Mouse (Mus musculus): ENCODE results near the gene Prdm1. TPM values are rescaled to one million over a fixed set of nuclear protein-coding genes. Genes with fewer than 3 reads are reported as not detected.

Gene Prdm1
- polyA plus RNA-seq, 1 experiment = 15.3 TPM

- TF ChIP-seq EP300 (IDR thresholded peaks at IDR 0.05; ENCODE audit: insufficient read depth, low read depth, low read length) = no peak
- TF ChIP-seq POLR2A (IDR thresholded peaks at IDR 0.05; ENCODE audit: insufficient read depth, low read length) = no peak
- TF ChIP-seq CTCF (IDR thresholded peaks at IDR 0.05; ENCODE audit: low read depth, low read length) = no peak
- peaks cover 3% of the 10 kb centered on the region for H3K4me1 ChIP-seq (ENCODE audit: control insufficient read depth, insufficient read depth, low read length)
- H3K9me3 ChIP-seq (replicated peaks; ENCODE audit: control insufficient read depth, insufficient read depth, low read length, poor library complexity, severe bottlenecking) = no peaks in the 10 kb centered on the region
- H3K27me3 ChIP-seq (ENCODE audit: control insufficient read depth, insufficient read depth, low read length, poor library complexity, severe bottlenecking) = no peaks in the 10 kb centered on the region
- H3K4me3 ChIP-seq (ENCODE audit: low read depth, low read length) = no peak overlapping the region
- H3K9ac ChIP-seq (ENCODE audit: low read depth, poor library complexity, severe bottlenecking) = no peak overlapping the region
- H3K27ac ChIP-seq (ENCODE audit: insufficient read depth, low read length) = no peak overlapping the region
- H3K36me3 ChIP-seq (ENCODE audit: control insufficient read depth, insufficient read depth, low read length, poor library complexity, severe bottlenecking) = no peaks in the 10 kb centered on the region
Measured at GRCm38 (mm10) chr10:44464563-44464962, 63.7 kb downstream of the Prdm1 start.

GRCm38 (mm10) chr10:44463856-44464255 lies 64.4 kb downstream of the Prdm1 start:
- Histone ChIP-seq H3K4me1 (ENCODE audit: control insufficient read depth, insufficient read depth, low read length) (peaks cover 3% of the 10 kb centered on the region), H3K4me3 (ENCODE audit: low read depth, low read length) (no peak overlapping the region), H3K9ac (ENCODE audit: low read depth, poor library complexity, severe bottlenecking) (no peak overlapping the region), H3K9me3 (replicated peaks; ENCODE audit: control insufficient read depth, insufficient read depth, low read length, poor library complexity, severe bottlenecking) (no peaks in the 10 kb centered on the region), H3K27me3 (ENCODE audit: control insufficient read depth, insufficient read depth, low read length, poor library complexity, severe bottlenecking) (no peaks in the 10 kb centered on the region), H3K27ac (ENCODE audit: insufficient read depth, low read length) (no peak overlapping the region), H3K36me3 (ENCODE audit: control insufficient read depth, insufficient read depth, low read length, poor library complexity, severe bottlenecking) (no peaks in the 10 kb centered on the region)
- TF ChIP-seq EP300 (IDR thresholded peaks at IDR 0.05; ENCODE audit: insufficient read depth, low read depth, low read length) = no peak
- TF ChIP-seq CTCF (IDR thresholded peaks at IDR 0.05; ENCODE audit: low read depth, low read length) = no peak
- TF ChIP-seq POLR2A (IDR thresholded peaks at IDR 0.05; ENCODE audit: insufficient read depth, low read length) = no peak

GRCm38 (mm10) chr10:44462351-44462750 lies 66.0 kb downstream of the Prdm1 start:
- peaks cover 2% of the 10 kb centered on the region for H3K4me1 ChIP-seq (ENCODE audit: control insufficient read depth, insufficient read depth, low read length)
- H3K27ac ChIP-seq (ENCODE audit: insufficient read depth, low read length) = no peak overlapping the region
- TF ChIP-seq CTCF (IDR thresholded peaks at IDR 0.05; ENCODE audit: low read depth, low read length) (no peak), EP300 (IDR thresholded peaks at IDR 0.05; ENCODE audit: insufficient read depth, low read depth, low read length) (no peak), POLR2A (IDR thresholded peaks at IDR 0.05; ENCODE audit: insufficient read depth, low read length) (no peak)
- no peaks in the 10 kb centered on the region for H3K9me3 ChIP-seq (replicated peaks; ENCODE audit: control insufficient read depth, insufficient read depth, low read length, poor library complexity, severe bottlenecking)
- peaks cover 3% of the 10 kb centered on the region; the same call in 1 of the 2 replicates for H3K27me3 ChIP-seq (ENCODE audit: control insufficient read depth, insufficient read depth, low read length, poor library complexity, severe bottlenecking)
- H3K9ac ChIP-seq (ENCODE audit: low read depth, poor library complexity, severe bottlenecking) = no peak overlapping the region
- H3K36me3 ChIP-seq (ENCODE audit: control insufficient read depth, insufficient read depth, low read length, poor library complexity, severe bottlenecking) = no peaks in the 10 kb centered on the region
- no peak overlapping the region for H3K4me3 ChIP-seq (ENCODE audit: low read depth, low read length)

- Histone ChIP-seq H3K9ac (ENCODE audit: low read depth, poor library complexity, severe bottlenecking) (no peak overlapping the region), H3K4me3 (ENCODE audit: low read depth, low read length) (no peak overlapping the region), H3K27me3 (ENCODE audit: control insufficient read depth, insufficient read depth, low read length, poor library complexity, severe bottlenecking) (peaks cover 3% of the 10 kb centered on the region; the same call in 1 of the 2 replicates), H3K9me3 (replicated peaks; ENCODE audit: control insufficient read depth, insufficient read depth, low read length, poor library complexity, severe bottlenecking) (no peaks in the 10 kb centered on the region), H3K4me1 (ENCODE audit: control insufficient read depth, insufficient read depth, low read length) (peaks cover 2% of the 10 kb centered on the region), H3K36me3 (ENCODE audit: control insufficient read depth, insufficient read depth, low read length, poor library complexity, severe bottlenecking) (no peaks in the 10 kb centered on the region), H3K27ac (ENCODE audit: insufficient read depth, low read length) (no peak overlapping the region)
- TF ChIP-seq POLR2A (IDR thresholded peaks at IDR 0.05; ENCODE audit: insufficient read depth, low read length) = no peak
Measured at GRCm38 (mm10) chr10:44461063-44461462, 67.2 kb downstream of the Prdm1 start.

- Histone ChIP-seq H3K9me3 (replicated peaks; ENCODE audit: control insufficient read depth, insufficient read depth, low read length, poor library complexity, severe bottlenecking) (no peaks in the 10 kb centered on the region), H3K27me3 (ENCODE audit: control insufficient read depth, insufficient read depth, low read length, poor library complexity, severe bottlenecking) (peaks cover 3% of the 10 kb centered on the region; the same call in 1 of the 2 replicates)
Measured at GRCm38 (mm10) chr10:44460095-44460810, 68.0 kb downstream of the Prdm1 start.

DNA sequence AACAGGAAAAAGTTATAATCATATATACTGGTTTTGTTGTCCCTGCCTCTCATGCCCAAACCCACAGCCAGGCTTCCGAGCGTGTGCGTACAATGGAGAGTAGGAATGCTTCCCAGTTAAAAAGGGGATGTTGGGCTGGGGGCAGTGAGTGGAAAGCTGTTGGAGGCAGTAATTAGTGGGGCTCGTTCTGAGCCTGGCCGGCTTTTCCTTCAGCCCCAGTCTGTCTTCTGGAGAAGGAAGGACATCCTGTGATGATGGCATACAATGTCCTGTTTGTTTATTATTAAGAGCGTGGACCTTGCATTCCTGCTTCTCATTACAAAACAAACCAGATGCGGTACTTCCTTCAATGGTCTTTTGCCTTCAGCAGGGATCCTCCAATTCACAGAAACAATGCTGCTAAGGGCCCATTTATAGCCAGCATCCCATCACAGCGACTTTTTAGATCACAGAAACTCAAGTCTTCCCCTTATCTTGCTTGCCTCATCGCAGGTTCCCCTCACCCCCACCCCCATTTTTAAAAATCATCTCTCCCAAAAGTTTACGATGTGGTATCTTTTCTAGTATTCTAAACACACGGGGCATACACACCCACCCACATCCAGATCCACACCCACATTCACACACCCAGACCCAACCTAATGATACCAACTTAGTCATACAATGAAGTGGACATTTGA lies 68.8 kb downstream of the Prdm1 start:
- Histone ChIP-seq H3K9ac (ENCODE audit: low read depth, poor library complexity, severe bottlenecking) (peak overlapping the region; percentile 63), H3K9me3 (replicated peaks; ENCODE audit: control insufficient read depth, insufficient read depth, low read length, poor library complexity, severe bottlenecking) (no peaks in the 10 kb centered on the region), H3K27ac (ENCODE audit: insufficient read depth, low read length) (no peak overlapping the region), H3K4me3 (ENCODE audit: low read depth, low read length) (no peak overlapping the region), H3K36me3 (ENCODE audit: control insufficient read depth, insufficient read depth, low read length, poor library complexity, severe bottlenecking) (no peaks in the 10 kb centered on the region), H3K27me3 (ENCODE audit: control insufficient read depth, insufficient read depth, low read length, poor library complexity, severe bottlenecking) (peaks cover 3% of the 10 kb centered on the region; the same call in 1 of the 2 replicates), H3K4me1 (ENCODE audit: control insufficient read depth, insufficient read depth, low read length) (peaks cover 2% of the 10 kb centered on the region)
- no peak for TF ChIP-seq EP300 (IDR thresholded peaks at IDR 0.05; ENCODE audit: insufficient read depth, low read depth, low read length)
- no peak for TF ChIP-seq CTCF (IDR thresholded peaks at IDR 0.05; ENCODE audit: low read depth, low read length)
- TF ChIP-seq POLR2A (IDR thresholded peaks at IDR 0.05; ENCODE audit: insufficient read depth, low read length) = no peak

More at GRCm38 (mm10) chr10:44460095-44460810, 68.0 kb downstream of the Prdm1 start:
- peak overlapping the region; percentile 31 for H3K27ac ChIP-seq (ENCODE audit: insufficient read depth, low read length)
- H3K4me3 ChIP-seq (ENCODE audit: low read depth, low read length) = no peak overlapping the region
- H3K4me1 ChIP-seq (ENCODE audit: control insufficient read depth, insufficient read depth, low read length) = peaks cover 2% of the 10 kb centered on the region
- no peaks in the 10 kb centered on the region for H3K36me3 ChIP-seq (ENCODE audit: control insufficient read depth, insufficient read depth, low read length, poor library complexity, severe bottlenecking)
- no peak overlapping the region for H3K9ac ChIP-seq (ENCODE audit: low read depth, poor library complexity, severe bottlenecking)
- TF ChIP-seq CTCF (IDR thresholded peaks at IDR 0.05; ENCODE audit: low read depth, low read length) = no peak
- TF ChIP-seq POLR2A (IDR thresholded peaks at IDR 0.05; ENCODE audit: insufficient read depth, low read length) = no peak
- no peak for TF ChIP-seq EP300 (IDR thresholded peaks at IDR 0.05; ENCODE audit: insufficient read depth, low read depth, low read length)
